ENCODE assay signal across 8 mouse cellular contexts in the genomic region with DNA sequence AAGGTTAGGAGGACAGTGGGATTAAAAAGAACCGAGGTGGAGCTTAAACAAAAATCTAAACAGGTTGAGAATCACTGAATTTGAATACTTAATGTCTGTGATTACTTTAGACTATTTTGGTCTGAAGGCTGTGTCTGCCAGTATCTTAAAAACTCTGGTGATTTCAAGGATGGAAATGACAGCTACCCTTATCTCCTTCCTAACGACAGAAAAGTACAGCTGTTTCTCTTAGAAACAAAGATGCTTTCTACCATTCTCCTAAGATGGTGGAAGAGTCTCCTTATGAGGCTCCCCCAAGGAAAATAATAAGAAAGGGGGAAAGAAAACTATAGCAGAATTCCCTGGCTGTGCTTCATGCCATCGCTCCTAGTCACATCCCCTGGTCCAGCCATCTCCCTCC. TPM values are rescaled to one million over a fixed set of nuclear protein-coding genes. Genes with fewer than 3 reads are reported as not detected.
DNase-seq lines count a peak whose midpoint lies in the region; ATAC-seq and TF ChIP-seq lines count a peak whose summit lies in the region.

No protein-coding gene starts in this region.

- H3K4me3 ChIP-seq in cerebellum, adult 2 months (replicated peaks; ENCODE audit: insufficient read depth, low read depth, low read length) = peak overlapping the region; percentile 85
- H3K4me3 ChIP-seq in spleen, adult 2 months (ENCODE audit: extremely low read depth, insufficient read depth, insufficient read length) = peak overlapping the region; percentile 78
- peak overlapping the region; percentile 97 for H3K4me3 ChIP-seq in limb, embryonic 14.5 days (replicated peaks; ENCODE audit: low read length)
- H3K4me3 ChIP-seq in stomach, embryonic 16.5 days (replicated peaks; ENCODE audit: low read length) = peak overlapping the region; percentile 87

- ATAC-seq in limb, embryonic 14.5 days (ENCODE audit: low FRiP score, low read depth) = no peak
- ATAC-seq in stomach, embryonic 16.5 days (ENCODE audit: insufficient read depth, low FRiP score) = no peak
- ATAC-seq in granulocyte monocyte progenitor cell, adult 5-6 weeks (replicated peaks; ENCODE audit: poor library complexity, severe bottlenecking) = no peak

- no peaks in the 10 kb centered on the region; the same call in 1 of the 2 replicates for H3K36me3 ChIP-seq in spleen, adult 2 months (ENCODE audit: control insufficient read depth, insufficient read depth, low read length)
- H3K36me3 ChIP-seq in limb, embryonic 14.5 days (ENCODE audit: control insufficient read depth, insufficient read depth, low read length) = 0 out of 2 replicates have a peak, but pooled peaks cover 3% of the 10 kb centered on the region
- H3K36me3 ChIP-seq in stomach, embryonic 16.5 days (ENCODE audit: control insufficient read depth, insufficient read depth, low read length) = no peaks in the 10 kb centered on the region

- no peak for TF ChIP-seq POLR2A in cerebellum, adult 2 months (IDR thresholded peaks at IDR 0.05; ENCODE audit: borderline replicate concordance, insufficient read depth, low read length)
- TF ChIP-seq POLR2A in spleen, adult 2 months (IDR thresholded peaks at IDR 0.05; ENCODE audit: low read depth, low read length) = no peak
- no peak for TF ChIP-seq POLR2A in limb, embryonic 14.5 days (IDR thresholded peaks at IDR 0.05; ENCODE audit: borderline replicate concordance, extremely low read depth, insufficient read depth, insufficient read length)

- under 1% methylated on average over 3 of the region's 3 CpGs for WGBS in cerebellum, adult 2 months
- 5% methylated on average over 3 of the region's 3 CpGs for WGBS in spleen, adult 2 months
- WGBS in limb, embryonic 14.5 days = 4% methylated on average over 3 of the region's 3 CpGs
- 2% methylated on average over 3 of the region's 3 CpGs for WGBS in stomach, embryonic 16.5 days

- H3K9ac ChIP-seq in limb, embryonic 14.5 days (ENCODE audit: low read depth, low read length, severe bottlenecking) = peak overlapping the region; percentile 99
- peak overlapping the region; percentile 100 for H3K9ac ChIP-seq in stomach, embryonic 16.5 days (ENCODE audit: low read length)

- no peaks in the 10 kb centered on the region; the same call in 1 of the 2 replicates for H3K4me1 ChIP-seq in cerebellum, adult 2 months (ENCODE audit: control insufficient read depth, insufficient read depth, low read length)
- no peaks in the 10 kb centered on the region; the same call in none of the 2 replicates for H3K4me1 ChIP-seq in spleen, adult 2 months (ENCODE audit: control insufficient read depth, insufficient read depth, insufficient read length)
- H3K4me1 ChIP-seq in limb, embryonic 14.5 days (ENCODE audit: control insufficient read depth, insufficient read depth, low read length) = peaks cover 3% of the 10 kb centered on the region
- H3K4me1 ChIP-seq in stomach, embryonic 16.5 days (ENCODE audit: control insufficient read depth, insufficient read depth, low read length) = no peaks in the 10 kb centered on the region

- TF ChIP-seq CTCF in cerebellum, adult 2 months (IDR thresholded peaks at IDR 0.05; ENCODE audit: borderline replicate concordance, insufficient read depth, low read depth, low read length) = no peak
- TF ChIP-seq CTCF in spleen, adult 2 months (IDR thresholded peaks at IDR 0.05; ENCODE audit: extremely low read depth, insufficient read depth, insufficient read length, insufficient replicate concordance) = no peak

- H3K27me3 ChIP-seq in cerebellum, adult 2 months (ENCODE audit: control insufficient read depth, insufficient read depth, low read length) = no peaks in the 10 kb centered on the region
- no peaks in the 10 kb centered on the region for H3K27me3 ChIP-seq in spleen, adult 2 months (ENCODE audit: control insufficient read depth, insufficient read depth, low read length)
- H3K27me3 ChIP-seq in limb, embryonic 14.5 days (ENCODE audit: control insufficient read depth, insufficient read depth, low read length) = no peaks in the 10 kb centered on the region
- H3K27me3 ChIP-seq in stomach, embryonic 16.5 days (ENCODE audit: control insufficient read depth, insufficient read depth, low read length) = no peaks in the 10 kb centered on the region

- DNase-seq in cerebellum, adult 2 months = no peak
- DNase-seq in cerebellum, adult 9-10 months = no peak
- no peak for DNase-seq in spleen, adult 2 months (ENCODE audit: low read depth in 1 of 2, low spot score in 2 of 2)
- DNase-seq in spleen, adult 12 weeks (ENCODE audit: low spot score) = no peak
- DNase-seq in limb, embryonic 14.5 days (ENCODE audit: low spot score) = no peak
- DNase-seq in gastrocnemius, postnatal 4 days (ENCODE audit: low spot score in 2 of 2) = no peak

- peak overlapping the region; percentile 85 for H3K27ac ChIP-seq in cerebellum, adult 2 months (ENCODE audit: insufficient read depth, low read length)
- H3K27ac ChIP-seq in spleen, adult 2 months (ENCODE audit: insufficient read depth, low read length) = peak overlapping the region; percentile 83; the same call in 1 of the 2 replicates
- H3K27ac ChIP-seq in limb, embryonic 14.5 days (replicated peaks; ENCODE audit: low read depth, low read length) = peak overlapping the region; percentile 94
- peak overlapping the region; percentile 93 for H3K27ac ChIP-seq in stomach, embryonic 16.5 days (ENCODE audit: low read length)

- H3K4me2 ChIP-seq in limb, embryonic 14.5 days (replicated peaks; ENCODE audit: low read depth, low read length, severe bottlenecking) = peak overlapping the region; percentile 51
- H3K4me2 ChIP-seq in stomach, embryonic 16.5 days (ENCODE audit: low read depth, low read length) = peak overlapping the region; percentile 83

- H3K9me3 ChIP-seq in limb, embryonic 14.5 days (ENCODE audit: control insufficient read depth, low read length) = no peaks in the 10 kb centered on the region
- no peaks in the 10 kb centered on the region for H3K9me3 ChIP-seq in stomach, embryonic 16.5 days (replicated peaks; ENCODE audit: control insufficient read depth, low read length)

RNA-seq across cellular contexts. Expression of a gene that starts 0.8 kb away (rescaled TPM):
- 27.3 TPM in 2 replicates for polyA plus RNA-seq in cerebellum, adult 2 months (2012; rRNA removed)
- polyA plus RNA-seq in spleen, adult 2 months (2012; rRNA removed) = 4.4 and 4.7 TPM in 2 replicates
- 15.7 and 15.9 TPM in 2 replicates for polyA plus RNA-seq in limb, embryonic 14.5 days (2012; rRNA removed)
- 17.0 and 19.7 TPM in 2 replicates for polyA plus RNA-seq in limb, embryonic 14.5 days (2014; fragmentation: Nextera tagmentation; extraction: Ambion mirVana)
- 11.5 and 12.7 TPM in 2 replicates for polyA plus RNA-seq in stomach, embryonic 16.5 days (2015; fragmentation: Nextera tagmentation; extraction: Ambion mirVana)
- total RNA-seq in gastrocnemius, postnatal 4 days (2021) = 10 to 100 TPM; 41.0 to 41.5 TPM
- 27.2 and 33.1 TPM in 2 replicates for total RNA-seq in granulocyte monocyte progenitor cell, adult 5-6 weeks (2014; fragmentation: Nextera tagmentation)
- total RNA-seq in granulocyte monocyte progenitor cell, adult 5-6 weeks (2017) = 28.5 and 28.9 TPM in 2 replicates

RNA-seq across cellular contexts. Expression of a gene that starts 21.0 kb away (rescaled TPM):
- polyA plus RNA-seq in cerebellum, adult 2 months (2012; rRNA removed) = 7.7 and 8.3 TPM in 2 replicates
- polyA plus RNA-seq in spleen, adult 2 months (2012; rRNA removed) = 1.3 and 1.9 TPM in 2 replicates
- 9.0 and 9.1 TPM in 2 replicates for polyA plus RNA-seq in limb, embryonic 14.5 days (2012; rRNA removed)
- 6.6 and 7.8 TPM in 2 replicates for polyA plus RNA-seq in limb, embryonic 14.5 days (2014; fragmentation: Nextera tagmentation; extraction: Ambion mirVana)
- 6.6 and 7.0 TPM in 2 replicates for polyA plus RNA-seq in stomach, embryonic 16.5 days (2015; fragmentation: Nextera tagmentation; extraction: Ambion mirVana)
- 1 to 10 TPM; 6.2 to 6.9 TPM for total RNA-seq in gastrocnemius, postnatal 4 days (2021)
- 5.8 and 9.4 TPM in 2 replicates for total RNA-seq in granulocyte monocyte progenitor cell, adult 5-6 weeks (2014; fragmentation: Nextera tagmentation)
- 7.0 and 10.9 TPM in 2 replicates for total RNA-seq in granulocyte monocyte progenitor cell, adult 5-6 weeks (2017)

RNA-seq across cellular contexts. Expression of a gene that starts 21.1 kb away (rescaled TPM):
- 7.4 and 8.0 TPM in 2 replicates for polyA plus RNA-seq in cerebellum, adult 2 months (2012; rRNA removed)
- 1.4 and 1.5 TPM in 2 replicates for polyA plus RNA-seq in spleen, adult 2 months (2012; rRNA removed)
- 8.6 and 9.0 TPM in 2 replicates for polyA plus RNA-seq in limb, embryonic 14.5 days (2012; rRNA removed)
- polyA plus RNA-seq in limb, embryonic 14.5 days (2014; fragmentation: Nextera tagmentation; extraction: Ambion mirVana) = 4.0 and 5.1 TPM in 2 replicates
- 8.7 and 9.5 TPM in 2 replicates for polyA plus RNA-seq in stomach, embryonic 16.5 days (2015; fragmentation: Nextera tagmentation; extraction: Ambion mirVana)
- total RNA-seq in gastrocnemius, postnatal 4 days (2021) = 1 to 10 TPM; 5.8 to 6.6 TPM
- 7.8 and 10.8 TPM in 2 replicates for total RNA-seq in granulocyte monocyte progenitor cell, adult 5-6 weeks (2014; fragmentation: Nextera tagmentation)
- total RNA-seq in granulocyte monocyte progenitor cell, adult 5-6 weeks (2017) = 19.7 and 20.7 TPM in 2 replicates

RNA-seq across cellular contexts. Expression of a gene that starts 21.2 kb away (rescaled TPM):
- 40.4 and 42.3 TPM in 2 replicates for polyA plus RNA-seq in cerebellum, adult 2 months (2012; rRNA removed)
- polyA plus RNA-seq in spleen, adult 2 months (2012; rRNA removed) = 3.8 and 5.1 TPM in 2 replicates
- polyA plus RNA-seq in limb, embryonic 14.5 days (2012; rRNA removed) = 34.6 and 37.6 TPM in 2 replicates
- 46.4 and 51.7 TPM in 2 replicates for polyA plus RNA-seq in limb, embryonic 14.5 days (2014; fragmentation: Nextera tagmentation; extraction: Ambion mirVana)
- polyA plus RNA-seq in stomach, embryonic 16.5 days (2015; fragmentation: Nextera tagmentation; extraction: Ambion mirVana) = 30.8 and 36.5 TPM in 2 replicates
- 10 to 100 TPM; 44.0 to 55.2 TPM for total RNA-seq in gastrocnemius, postnatal 4 days (2021)
- total RNA-seq in granulocyte monocyte progenitor cell, adult 5-6 weeks (2014; fragmentation: Nextera tagmentation) = 20.8 and 22.0 TPM in 2 replicates
- 22.7 and 24.1 TPM in 2 replicates for total RNA-seq in granulocyte monocyte progenitor cell, adult 5-6 weeks (2017)
